Mouse (Mus musculus): ENCODE measurements around the gene Fras1.

DNA sequence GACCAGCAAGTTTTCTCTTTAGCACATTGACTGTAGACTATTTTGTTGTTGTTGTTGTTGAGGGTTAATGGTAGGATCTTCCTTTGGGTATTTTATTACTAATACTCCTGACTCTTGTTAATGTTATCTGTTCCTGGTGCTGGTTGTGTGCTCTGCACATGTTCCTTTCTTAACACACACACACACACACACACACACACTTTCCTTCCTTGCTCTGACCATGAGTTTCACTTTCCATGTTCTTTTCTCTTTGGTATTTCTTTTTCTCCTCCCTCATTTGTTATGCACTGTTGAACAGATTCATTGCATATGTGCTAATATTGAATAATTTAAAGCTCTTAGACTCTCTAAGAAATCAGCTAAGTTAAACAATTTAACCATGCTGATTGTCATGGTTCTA is 105.2 kb downstream of the Fras1 start:
- TF ChIP-seq EP300 (IDR thresholded peaks at IDR 0.05; ENCODE audit: low read depth) = no peak
- no peak for TF ChIP-seq CTCF (IDR thresholded peaks at IDR 0.05; ENCODE audit: low read depth)

Data from heart, postnatal 0 days (tissue).